In the genomic region with DNA sequence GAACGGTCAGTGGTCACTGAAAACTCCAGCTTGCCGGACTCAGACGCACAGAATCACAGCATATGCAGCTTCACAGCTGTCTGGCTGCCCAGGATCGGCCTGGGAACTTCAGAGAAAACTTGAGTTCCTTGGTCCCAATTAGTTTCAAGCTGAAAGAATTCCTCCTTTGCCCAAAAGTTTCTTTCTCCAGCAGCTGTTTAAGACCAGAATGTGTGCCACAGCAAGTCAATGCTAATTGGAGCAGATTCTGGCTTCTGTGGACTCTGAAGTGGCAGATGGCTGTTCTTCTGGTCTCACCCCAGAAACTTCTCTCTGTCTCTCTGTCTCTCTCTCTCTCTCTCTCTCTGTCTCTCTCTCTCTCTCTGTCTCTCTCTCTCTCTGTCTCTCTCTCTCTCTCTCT, we compare ENCODE assay signal across 21 mouse cellular contexts.
"Had no signal": no experiment of that assay in that cellular context is flagged by ENCODE, and none has a peak within 500 bp of the region (broad histone marks: within the 10 kb centered on the region; RNA-seq: fewer than 3 reads in every experiment).

No protein-coding gene starts in this region.

- H3K9me3 ChIP-seq: limb, embryonic 15.5 days; midbrain, embryonic 13.5 days; neural tube, embryonic 13.5 days had no signal

- ATAC-seq: liver, postnatal 0 days; lung, postnatal 0 days; midbrain, embryonic 13.5 days; midbrain, embryonic 16.5 days had no signal

- H3K27ac ChIP-seq: kidney, postnatal 0 days; limb, embryonic 12.5 days; limb, embryonic 15.5 days; liver, embryonic 14.5 days; macrophage; midbrain, embryonic 13.5 days; neural tube, embryonic 13.5 days; stomach, postnatal 0 days had no signal

- H3K4me1 ChIP-seq: limb, embryonic 12.5 days; limb, embryonic 15.5 days; midbrain, embryonic 13.5 days; neural tube, embryonic 13.5 days had no signal

- H3K4me3 ChIP-seq: limb, embryonic 12.5 days; limb, embryonic 15.5 days; midbrain, embryonic 13.5 days; myocyte; neural tube, embryonic 13.5 days had no signal

- DNase-seq: kidney, adult 2 months; kidney, postnatal 25 days; left cerebral cortex, postnatal 4 days; liver, postnatal 0 days; lung, embryonic 14.5 days; right cerebral cortex, adult 18-20 months; right cerebral cortex, postnatal 14 days; right cerebral cortex, postnatal 4 days; thymus, adult 2 months; thymus, postnatal 14 days had no signal

- H3K27me3 ChIP-seq: limb, embryonic 12.5 days; limb, embryonic 15.5 days; midbrain, embryonic 13.5 days; neural tube, embryonic 13.5 days had no signal

- H3K36me3 ChIP-seq: limb, embryonic 12.5 days; limb, embryonic 15.5 days; midbrain, embryonic 13.5 days; neural tube, embryonic 13.5 days had no signal
